Mouse (Mus musculus) myocyte (in vitro differentiated cells): ENCODE measurements around the gene Fam167b. TPM values are rescaled to one million over a fixed set of nuclear protein-coding genes. Genes with fewer than 3 reads are reported as not detected.
"Not testable (repeated sequence)": the region's sequence is repeated elsewhere in the genome, so short reads cannot be mapped to it uniquely, and the experiment has no call there.

Experiments used
- H3K27me3 ChIP-seq: one replicate; pipeline ENCODE4 v1.6.1; 2011; ENCODE audit not compliant: control insufficient read depth, insufficient read depth, insufficient read length
- H3K36me3 ChIP-seq: one replicate; pipeline ENCODE4 v1.6.1; 2011; ENCODE audit not compliant: control insufficient read depth, insufficient read depth
- H3K4me2 ChIP-seq: one replicate; pipeline ENCODE4 v1.6.1; 2011; ENCODE audit warnings: low read depth, control low read depth
- H3K4me3 ChIP-seq: one replicate; pipeline ENCODE4 v1.5.1; 2011; ENCODE audit warnings: mild to moderate bottlenecking, control low read depth, moderate library complexity
- H3K79me2 ChIP-seq: one replicate; pipeline ENCODE4 v1.6.1; 2011; ENCODE audit not compliant: control insufficient read depth, insufficient read depth
- H3ac ChIP-seq: one replicate; pipeline ENCODE4 v1.6.1; 2011; ENCODE audit not compliant: control insufficient read depth, insufficient read length
- CEBPB ChIP-seq: IDR thresholded peaks from 2 replicates; pipeline ENCODE4 v1.6.1; 2011; ENCODE audit warnings: mild to moderate bottlenecking, moderate library complexity; ENCODE audit not compliant: poor library complexity, insufficient read depth, severe bottlenecking
- E2F4 ChIP-seq: IDR thresholded peaks from one replicate; pipeline ENCODE4 v1.6.1; 2011; ENCODE audit warnings: mild to moderate bottlenecking, control low read depth, moderate library complexity; ENCODE audit not compliant: insufficient read depth
- MAX ChIP-seq: IDR thresholded peaks from one replicate; pipeline ENCODE4 v1.6.1; 2011; ENCODE audit warnings: low read depth, mild to moderate bottlenecking, control low read depth
- MYOD1 ChIP-seq, 3 experiments: IDR thresholded peaks; one replicate each; pipeline ENCODE4 v1.6.1; 2011; ENCODE audit warnings: control low read depth in 2 of 3, low read depth in 2 of 3, mild to moderate bottlenecking in 2 of 3, moderate library complexity in 1 of 3; ENCODE audit not compliant: insufficient read length in 2 of 3, control insufficient read depth in 1 of 3
- MYOG ChIP-seq, 3 experiments: IDR thresholded peaks; one replicate each; pipeline ENCODE4 v1.6.1; 2011; ENCODE audit warnings: control low read depth in 2 of 3, low read depth in 2 of 3, mild to moderate bottlenecking in 2 of 3; ENCODE audit not compliant: insufficient read length in 2 of 3, control insufficient read depth in 1 of 3, insufficient read depth in 1 of 3
- POLR2A ChIP-seq: IDR thresholded peaks from one replicate; pipeline ENCODE4 v1.6.1; 2011; ENCODE audit warnings: low read depth, mild to moderate bottlenecking, control low read depth, moderate library complexity; ENCODE audit not compliant: insufficient read length
- POLR2AphosphoS2 ChIP-seq: IDR thresholded peaks from one replicate; pipeline ENCODE4 v1.6.1; 2011; ENCODE audit warnings: low read depth, control low read depth; ENCODE audit not compliant: insufficient read length
- REST ChIP-seq: IDR thresholded peaks from one replicate; pipeline ENCODE4 v1.6.1; 2011; ENCODE audit warnings: mild to moderate bottlenecking, control low read depth, moderate library complexity; ENCODE audit not compliant: insufficient read depth, insufficient read length
- SRF ChIP-seq: IDR thresholded peaks from one replicate; pipeline ENCODE4 v1.6.1; 2011; ENCODE audit warnings: low read depth; ENCODE audit not compliant: control insufficient read depth, insufficient read length
- TCF12 ChIP-seq: IDR thresholded peaks from one replicate; pipeline ENCODE4 v1.6.1; 2011; ENCODE audit warnings: mild to moderate bottlenecking, control low read depth; ENCODE audit not compliant: poor library complexity, insufficient read depth, severe bottlenecking
- TCF3 ChIP-seq: IDR thresholded peaks from one replicate; pipeline ENCODE4 v1.6.1; 2011; ENCODE audit warnings: low read depth, control low read depth; ENCODE audit not compliant: insufficient read length
- USF1 ChIP-seq: IDR thresholded peaks from one replicate; pipeline ENCODE4 v1.6.1; 2011; ENCODE audit warnings: low read depth, mild to moderate bottlenecking, control low read depth, moderate library complexity
- polyA plus RNA-seq: library from polyadenylated mRNA; unstranded; fragments of >200 nt; fragmentation: generic; extraction: Trizol; gene quantifications from one replicate; pipeline ENCODE4 v1.2.1, GENCODE M21; 2012; ENCODE audit warnings: missing spikeins

Gene Fam167b
- polyA plus RNA-seq, 1 experiment: 0.10 TPM

GRCm38 (mm10) chr4:129549306-129549705, 29.0 kb downstream of the Fam167b start:
- Histone ChIP-seq H3K79me2 (no peaks in the 10 kb centered on the region), H3K4me2 (no peak overlapping the region), H3K27me3 (no peaks in the 10 kb centered on the region), H3K36me3 (no peaks in the 10 kb centered on the region), H3K4me3 (no peak overlapping the region), H3ac (no peak overlapping the region)
- TF ChIP-seq SRF (no peak), CEBPB (no peak), POLR2A (no peak), MYOG (IDR thresholded peaks at IDR 0.05; ENCODE audit: control insufficient read depth in 1 of 3, insufficient read depth in 1 of 3, insufficient read length in 2 of 3, low read depth in 2 of 3) (no peak), USF1 (no peak)

- H3K4me2 ChIP-seq, H3K79me2 ChIP-seq, H3K36me3 ChIP-seq, H3ac ChIP-seq, H3K27me3 ChIP-seq, H3K4me3 ChIP-seq: not testable (repeated sequence)
Measured at GRCm38 (mm10) chr4:129547631-129548030, 30.7 kb downstream of the Fam167b start.

- no peak for TF ChIP-seq CEBPB
- TF ChIP-seq TCF3: no peak
- no peak for TF ChIP-seq MYOD1 (IDR thresholded peaks at IDR 0.05; ENCODE audit: control insufficient read depth in 1 of 3, insufficient read length in 2 of 3, low read depth in 2 of 3)
- no peak for TF ChIP-seq POLR2A
- TF ChIP-seq MYOG (IDR thresholded peaks at IDR 0.05; ENCODE audit: control insufficient read depth in 1 of 3, insufficient read depth in 1 of 3, insufficient read length in 2 of 3, low read depth in 2 of 3): no peak
- no peak for TF ChIP-seq MAX
- TF ChIP-seq SRF: no peak
- TF ChIP-seq TCF12: no peak
- no peak for TF ChIP-seq POLR2AphosphoS2
- no peak for TF ChIP-seq REST
- TF ChIP-seq E2F4: no peak
- TF ChIP-seq USF1: no peak
- Histone ChIP-seq H3K4me3 (no peak overlapping the region), H3K79me2 (peaks cover 31% of the 10 kb centered on the region), H3K27me3 (no peaks in the 10 kb centered on the region), H3K4me2 (no peak overlapping the region), H3K36me3 (no peaks in the 10 kb centered on the region), H3ac (no peak overlapping the region)
Measured at GRCm38 (mm10) chr4:129544106-129544505, 34.2 kb downstream of the Fam167b start.

- no peaks in the 10 kb centered on the region for H3K27me3 ChIP-seq
- peak within 1 kb of the TSS; percentile 82 for H3K4me2 ChIP-seq
- H3K4me3 ChIP-seq: peak within 1 kb of the TSS; percentile 84
- H3ac ChIP-seq: peak within 1 kb of the TSS; percentile 50
- H3K36me3 ChIP-seq: no peaks in the 10 kb centered on the region
- peaks cover 43% of the 10 kb centered on the region for H3K79me2 ChIP-seq
- TF ChIP-seq POLR2AphosphoS2 (peak; percentile 43), E2F4 (no peak), POLR2A (peak; percentile 64), USF1 (no peak), MYOD1 (IDR thresholded peaks at IDR 0.05; ENCODE audit: control insufficient read depth in 1 of 3, insufficient read length in 2 of 3, low read depth in 2 of 3) (no peak), CEBPB (peak; percentile 53)
Measured at GRCm38 (mm10) chr4:129542592-129543141, 35.7 kb downstream of the Fam167b start, which contains the start of gene Hdac1. Gene Hdac1 (minus strand): TSS chr4:129542713.

- peak overlapping the region; percentile 82 for H3K4me2 ChIP-seq
- H3ac ChIP-seq: peak overlapping the region; percentile 50
- H3K4me3 ChIP-seq: peak overlapping the region; percentile 84
- no peak for TF ChIP-seq SRF
- no peak for TF ChIP-seq MYOG (IDR thresholded peaks at IDR 0.05; ENCODE audit: control insufficient read depth in 1 of 3, insufficient read depth in 1 of 3, insufficient read length in 2 of 3, low read depth in 2 of 3)
- TF ChIP-seq MAX: no peak
- no peak for TF ChIP-seq POLR2AphosphoS2
- TF ChIP-seq USF1: no peak
- TF ChIP-seq REST: no peak
- TF ChIP-seq E2F4: no peak
- no peak for TF ChIP-seq POLR2A
- H3K79me2 ChIP-seq: peaks cover 45% of the 10 kb centered on the region
- H3K27me3 ChIP-seq: no peaks in the 10 kb centered on the region
- no peaks in the 10 kb centered on the region for H3K36me3 ChIP-seq
Measured at GRCm38 (mm10) chr4:129541868-129542591, 36.3 kb downstream of the Fam167b start.
